Mouse (Mus musculus): ENCODE measurements at regions not wholly inside any gene's neighbourhood (a gene's known extent, or its start where the extent isn't known, plus 50 kb on each side); places are given as distances from the start of the nearest gene placed in this dataset.

- no peak for DNase-seq (ENCODE audit: low spot score)
Observed at GRCm38 (mm10) chr3:37915673-37916072, 191.4 kb upstream of the Gm5148 start.

DNA sequence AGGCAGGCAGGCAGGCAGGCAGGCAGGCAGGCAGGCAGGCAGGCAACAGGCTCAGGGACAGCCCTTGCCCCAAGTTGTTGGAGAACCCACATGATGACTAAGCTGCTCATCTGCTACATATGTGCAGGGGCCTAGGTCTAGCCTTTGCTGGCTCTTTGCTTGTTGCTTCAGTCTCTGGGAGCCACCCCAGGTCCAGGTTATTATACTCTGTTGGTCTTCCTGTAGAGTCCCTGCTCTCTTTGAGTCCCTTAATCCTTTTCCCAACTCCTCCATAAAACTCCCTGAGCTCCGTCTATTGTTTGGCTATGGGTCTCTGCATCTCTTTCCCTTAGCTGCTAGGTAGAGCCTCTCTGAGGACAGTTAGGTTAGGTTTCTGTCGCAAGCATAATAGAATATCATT, 189.8 kb upstream of the Gm5148 start:
- no peak for DNase-seq (ENCODE audit: low spot score)

GRCm38 (mm10) chr3:37909821-37910220, 185.5 kb upstream of the Gm5148 start:
- no peak for DNase-seq (ENCODE audit: low spot score)

GRCm38 (mm10) chr3:37909008-37909407, 184.7 kb upstream of the Gm5148 start:
- DNase-seq (ENCODE audit: low spot score), result no peak

- no peak for DNase-seq (ENCODE audit: low spot score)
Observed at GRCm38 (mm10) chr3:37908456-37908855, 184.2 kb upstream of the Gm5148 start.

DNA sequence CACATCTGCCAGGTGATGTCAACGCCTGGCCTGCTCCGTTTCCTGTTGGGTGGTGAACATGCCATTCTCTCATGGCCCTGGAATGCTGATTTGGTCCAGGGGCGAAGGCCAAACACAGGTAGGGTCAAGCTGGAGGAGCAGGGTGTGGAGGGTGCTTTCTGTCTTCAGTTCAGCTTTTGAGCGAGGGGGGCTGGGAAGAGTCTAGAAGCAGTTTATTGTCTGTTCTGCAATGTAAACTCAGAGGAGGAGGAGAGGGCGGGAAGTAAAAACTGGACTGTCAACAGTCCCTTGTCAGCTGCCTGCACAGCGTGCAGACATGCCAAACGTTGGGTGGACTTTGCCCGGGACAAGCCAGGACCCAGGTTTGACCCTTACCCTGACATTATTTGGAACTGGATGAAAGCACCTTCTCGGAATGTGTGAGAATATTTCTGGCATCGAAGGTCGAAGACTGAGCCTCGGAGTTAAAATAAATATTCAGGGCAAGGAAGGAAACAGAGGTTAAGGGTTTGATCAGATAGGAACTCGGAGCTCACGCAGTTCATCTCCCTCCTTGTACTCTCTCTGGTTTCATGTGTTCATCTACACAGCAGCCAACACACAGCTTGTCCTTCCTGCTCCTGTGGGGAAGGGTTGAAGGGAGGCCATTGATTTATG, 183.3 kb upstream of the Gm5148 start:
- DNase-seq (ENCODE audit: low spot score), result no peak

DNA sequence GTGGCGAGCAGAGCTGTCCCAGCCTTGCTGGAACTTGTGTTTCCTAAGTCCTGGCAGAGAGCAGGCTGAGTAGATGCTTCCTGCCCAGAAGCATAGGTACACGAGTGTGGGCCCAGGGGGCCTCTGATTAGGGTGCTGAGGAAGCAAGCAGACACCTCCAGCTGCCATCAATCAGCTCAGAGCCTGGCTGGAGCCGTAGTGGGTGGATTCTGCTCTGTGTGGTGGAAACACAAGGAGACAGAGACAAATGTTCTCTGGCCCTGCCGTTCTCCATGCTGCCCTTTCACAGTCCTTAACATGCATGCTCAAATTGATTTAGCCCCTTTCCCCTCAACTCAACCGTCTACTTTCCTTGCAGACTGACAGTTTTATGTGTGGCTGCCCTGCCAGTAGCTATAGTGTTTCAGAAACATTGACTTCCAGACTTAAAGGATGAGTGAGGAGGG, 182.5 kb upstream of the Gm5148 start:
- no peak for DNase-seq (ENCODE audit: low spot score)

DNA sequence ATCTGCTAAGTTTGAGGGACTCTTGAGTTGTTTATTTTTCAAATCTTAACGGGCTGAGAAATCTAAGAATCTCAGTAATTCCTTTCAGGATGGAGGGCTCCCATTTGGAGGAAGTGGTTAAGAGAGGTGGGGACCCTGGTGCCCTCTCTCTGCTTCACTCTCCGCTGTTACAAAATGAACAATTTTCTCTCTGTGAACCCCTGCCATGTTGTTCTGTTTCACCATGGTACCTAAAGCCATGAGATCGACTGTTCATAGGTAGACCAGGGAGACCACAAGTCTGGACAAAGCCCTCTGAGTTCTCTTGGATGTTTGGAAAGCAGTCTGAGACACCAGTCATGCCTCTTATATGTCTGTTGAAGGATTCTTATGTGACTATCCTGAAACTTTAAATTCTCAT, 179.9 kb upstream of the Gm5148 start:
- no peak for DNase-seq (ENCODE audit: low spot score)

GRCm38 (mm10) chr3:37903482-37903881, 179.2 kb upstream of the Gm5148 start:
- no peak for DNase-seq (ENCODE audit: low spot score)

GRCm38 (mm10) chr3:37903021-37903420, 178.7 kb upstream of the Gm5148 start:
- DNase-seq (ENCODE audit: low spot score), result no peak

GRCm38 (mm10) chr3:37897392-37897791, 173.1 kb upstream of the Gm5148 start:
- no peak for DNase-seq (ENCODE audit: low spot score)

DNA sequence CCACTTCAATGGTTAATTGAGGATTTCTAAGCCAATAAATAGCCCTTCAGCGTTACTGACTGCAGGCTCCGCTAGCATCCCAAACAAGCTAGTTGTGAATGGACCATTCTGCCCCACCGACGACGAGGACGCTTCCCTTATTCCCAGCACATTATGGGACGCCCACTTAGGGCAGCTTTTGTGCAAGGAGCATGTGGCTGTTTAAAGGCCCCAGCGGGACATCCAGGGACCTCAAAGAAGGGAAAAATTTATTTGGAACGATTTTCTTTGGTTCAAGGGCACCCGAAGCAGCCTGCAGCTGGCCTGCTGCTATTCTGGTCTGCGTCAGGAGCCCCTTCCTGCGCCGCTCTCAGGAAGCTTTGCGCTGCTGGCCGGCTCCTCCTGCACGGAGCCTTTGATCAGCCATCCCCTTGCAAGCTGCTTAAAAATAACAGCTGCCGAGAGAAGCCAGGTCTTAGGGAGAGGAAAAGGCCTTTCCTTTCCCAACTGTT, 172.6 kb upstream of the Gm5148 start:
- DNase-seq (ENCODE audit: low spot score), result no peak

DNA sequence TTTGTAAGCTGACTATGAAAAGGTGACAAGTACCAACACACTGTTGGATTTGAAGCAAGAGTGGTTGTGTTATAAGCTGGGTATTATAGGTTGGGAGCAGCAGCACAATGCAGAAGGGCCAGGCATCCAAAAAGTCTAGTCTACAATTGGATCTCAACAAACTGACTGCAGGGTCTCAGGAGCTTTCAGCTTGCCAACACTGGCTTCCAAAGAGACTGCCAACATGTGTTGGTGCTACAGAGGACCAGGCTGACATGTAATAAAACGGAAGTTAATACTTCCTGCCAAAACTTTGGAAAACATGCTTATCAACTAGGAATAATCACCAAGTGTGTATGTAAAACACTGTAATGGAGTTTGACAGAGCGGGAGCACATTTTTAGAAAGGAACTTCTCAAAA, 170.3 kb upstream of the Gm5148 start:
- no peak for DNase-seq (ENCODE audit: low spot score)

DNA sequence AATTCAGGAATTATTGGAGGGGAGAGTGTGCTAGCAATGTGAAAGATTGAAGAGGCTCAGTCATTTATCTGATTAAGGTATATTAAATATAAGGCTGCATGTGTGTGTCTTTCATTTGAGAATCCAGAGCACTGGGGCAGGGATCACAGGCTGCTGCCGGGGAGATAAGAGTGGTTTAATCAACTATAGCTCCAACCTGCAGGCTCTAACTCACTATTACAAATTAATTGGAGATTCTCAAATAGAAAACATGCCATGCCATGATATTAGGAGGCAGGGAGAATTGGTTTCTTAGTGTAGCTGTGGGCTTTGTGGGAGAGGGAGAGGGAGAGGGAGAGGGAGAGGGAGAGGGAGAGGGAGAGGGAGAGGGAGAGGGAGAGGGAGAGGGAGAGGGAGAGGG, 165.9 kb upstream of the Gm5148 start:
- DNase-seq (ENCODE audit: low spot score), result no peak

DNA sequence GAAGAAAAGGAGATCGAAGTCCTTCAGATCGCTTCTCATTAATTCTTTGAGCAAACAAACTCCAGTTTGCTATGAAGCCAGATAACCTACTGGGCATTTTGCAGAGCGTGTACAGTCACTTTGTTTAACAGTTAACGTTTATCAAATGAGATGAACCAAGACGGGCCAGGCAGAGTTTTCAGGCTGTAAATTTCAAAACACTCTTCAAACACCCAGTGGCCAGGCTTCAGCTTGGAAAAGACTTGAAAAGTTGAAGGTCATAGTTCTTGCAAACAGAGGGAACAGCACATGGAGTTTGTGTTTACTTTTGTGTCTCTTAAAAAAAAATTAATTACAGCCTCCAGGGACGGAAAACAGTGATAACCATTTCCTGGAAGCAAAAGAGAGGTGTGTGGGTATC, 164.2 kb upstream of the Gm5148 start:
- no peak for DNase-seq (ENCODE audit: low spot score)

DNA sequence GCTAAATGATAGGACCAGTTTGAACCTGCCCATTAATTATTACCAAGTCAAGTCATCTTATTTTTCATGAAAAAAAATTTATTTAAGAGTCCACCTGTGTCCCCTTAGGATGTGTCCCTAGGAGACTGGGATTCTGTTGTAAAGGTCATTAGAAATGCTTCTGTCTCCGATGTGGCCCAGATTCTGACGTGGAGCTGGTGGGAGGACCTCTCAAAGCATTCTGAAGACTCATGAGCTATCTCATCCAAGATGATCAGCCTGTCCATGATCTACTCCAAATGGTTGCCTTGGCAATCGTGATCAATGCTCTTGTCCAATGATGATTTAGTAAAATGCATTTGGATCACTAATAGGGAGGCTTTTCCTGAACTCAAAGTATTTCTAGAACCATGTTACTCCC, 163.4 kb upstream of the Gm5148 start:
- no peak for DNase-seq (ENCODE audit: low spot score)

GRCm38 (mm10) chr3:37886705-37887454, 162.6 kb upstream of the Gm5148 start:
- no peak for DNase-seq (ENCODE audit: low spot score)

- DNase-seq (ENCODE audit: low spot score), result no peak
Observed at GRCm38 (mm10) chr3:37885776-37886175, 161.5 kb upstream of the Gm5148 start.

DNA sequence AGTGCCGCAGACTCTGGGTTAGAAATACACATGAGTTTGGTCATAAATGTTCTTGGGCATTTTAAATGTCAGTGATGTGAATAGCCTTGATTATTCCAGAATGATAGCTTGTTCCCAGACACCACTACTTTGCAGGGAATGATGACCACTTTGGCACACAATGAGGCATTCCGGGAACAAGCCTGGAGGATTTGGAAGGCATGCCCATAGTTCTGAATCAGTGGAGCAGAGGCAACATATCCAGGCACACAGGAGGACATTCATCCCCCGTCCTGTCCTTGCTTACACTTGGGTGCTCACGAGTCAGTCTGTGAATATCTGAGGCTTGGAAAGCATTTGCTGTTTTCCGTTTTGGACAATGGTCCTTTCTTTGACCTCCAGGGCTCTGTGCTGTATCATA, 158.1 kb upstream of the Gm5148 start:
- DNase-seq (ENCODE audit: low spot score), result no peak

DNA sequence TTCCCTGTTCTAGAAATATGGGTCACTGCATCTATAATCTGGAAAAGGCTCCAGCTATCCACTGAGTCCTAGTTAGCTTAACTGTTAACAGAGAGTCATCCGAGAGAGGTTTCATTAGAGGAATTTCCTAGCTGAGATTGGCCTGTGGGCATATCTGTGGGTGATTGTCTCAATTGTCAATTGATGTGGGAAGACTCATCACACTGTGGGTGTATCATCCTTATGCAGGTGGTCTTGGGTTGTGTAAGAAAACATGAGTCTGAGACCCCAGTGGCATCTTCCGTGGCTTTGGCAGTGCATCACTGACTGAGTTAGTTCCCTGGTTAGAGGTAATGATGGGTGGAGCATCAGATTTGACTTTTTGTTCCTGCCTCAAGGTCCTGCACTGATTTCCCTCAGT, 156.7 kb upstream of the Gm5148 start:
- DNase-seq (ENCODE audit: low spot score), result no peak

DNA sequence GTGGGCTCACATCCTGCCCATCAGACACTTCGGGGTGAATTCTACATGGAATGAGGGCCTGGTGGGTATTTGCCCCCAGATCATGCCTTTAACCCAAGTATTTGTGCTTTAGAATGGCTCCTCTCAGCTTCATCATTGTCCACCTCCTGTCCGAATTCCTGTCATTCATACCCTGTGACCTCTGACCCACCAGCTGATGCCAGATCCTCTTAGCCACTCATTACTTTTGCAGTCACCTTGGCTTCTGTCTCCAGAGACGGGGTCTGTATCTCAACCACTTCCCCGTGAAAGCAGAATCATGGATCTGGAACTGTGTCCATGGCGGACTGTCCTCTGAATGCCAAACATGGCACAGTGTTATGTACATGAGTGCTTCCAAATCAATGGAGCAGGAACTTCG, 154.8 kb upstream of the Gm5148 start:
- DNase-seq (ENCODE audit: low spot score), result no peak

DNA sequence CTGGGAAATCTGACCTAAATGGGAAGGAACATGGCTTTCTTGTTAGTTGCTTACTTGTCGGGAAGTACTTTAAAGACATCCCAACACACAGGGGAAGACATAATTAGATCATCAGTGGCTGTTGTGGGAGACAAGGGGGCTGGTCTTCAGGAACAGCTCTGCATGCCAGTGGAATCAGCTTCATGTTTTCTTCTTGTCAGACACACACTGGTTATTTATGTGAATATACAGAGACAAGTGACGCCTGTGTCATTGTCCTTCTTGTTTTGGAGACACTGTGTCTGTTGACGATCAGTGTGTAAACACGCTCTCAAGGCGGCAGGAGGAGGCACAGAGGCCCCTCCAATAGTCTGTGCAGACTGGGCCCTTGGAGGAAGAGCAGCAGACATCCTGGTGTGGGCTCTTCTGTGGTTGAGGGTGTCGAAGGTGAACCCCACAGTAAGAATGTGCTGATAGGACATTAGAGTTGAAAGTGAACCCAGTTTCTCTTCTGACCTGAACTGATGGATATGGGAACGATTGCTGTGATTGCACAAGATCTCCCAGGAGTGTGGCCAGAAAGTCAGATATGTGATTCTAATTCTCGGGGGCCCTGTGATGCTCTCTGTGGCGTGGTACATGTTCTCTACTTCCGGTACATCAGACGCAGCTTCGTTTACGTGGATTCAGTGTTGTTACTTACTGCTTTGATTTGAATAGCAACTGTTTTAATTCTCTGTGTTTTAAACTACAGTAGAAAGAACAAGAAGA, 151.9 kb upstream of the Gm5148 start:
- no peak for DNase-seq (ENCODE audit: low spot score)
